ENCODE assay signal across 21 mouse cellular contexts in the genomic region with DNA sequence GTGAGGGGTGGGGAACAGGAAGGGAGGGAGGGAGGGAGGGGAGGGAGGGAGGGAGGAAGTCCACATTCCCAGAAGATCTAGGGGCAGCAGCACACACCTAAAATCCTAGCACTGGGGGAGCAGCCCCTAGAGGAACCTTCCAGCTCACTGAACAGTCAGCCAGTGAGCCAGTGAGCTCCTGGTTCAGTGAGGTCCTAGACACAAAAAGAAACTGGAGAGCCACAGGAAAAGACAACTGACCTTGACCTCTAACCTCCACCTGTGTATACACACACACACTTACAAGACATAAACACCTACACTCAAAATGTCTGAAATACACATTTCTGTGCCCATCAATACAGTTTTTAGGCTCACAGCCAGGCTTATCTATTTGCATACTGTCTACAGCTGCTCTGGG.
"Had no signal": no experiment of that assay in that cellular context is flagged by ENCODE, and none has a peak within 500 bp of the region (broad histone marks: within the 10 kb centered on the region; RNA-seq: fewer than 3 reads in every experiment).

No protein-coding gene starts in this region.

- H3K4me1 ChIP-seq: kidney, embryonic 15.5 days; limb, embryonic 10.5 days; limb, embryonic 13.5 days; liver, embryonic 13.5 days; megakaryocyte, embryonic 14.5 days; midbrain, embryonic 10.5 days; midbrain, embryonic 13.5 days; neural tube, embryonic 15.5 days; stomach, embryonic 15.5 days had no signal

- H3K9ac ChIP-seq: kidney, embryonic 15.5 days; limb, embryonic 13.5 days; liver, embryonic 13.5 days; lung, embryonic 14.5 days; midbrain, embryonic 13.5 days; neural tube, embryonic 15.5 days; stomach, embryonic 15.5 days had no signal

- H3K36me3 ChIP-seq: kidney, embryonic 15.5 days; limb, embryonic 10.5 days; limb, embryonic 13.5 days; liver, embryonic 13.5 days; midbrain, embryonic 10.5 days; midbrain, embryonic 13.5 days; neural tube, embryonic 15.5 days; stomach, embryonic 15.5 days had no signal

- H3K9me3 ChIP-seq: kidney, embryonic 15.5 days; limb, embryonic 10.5 days; limb, embryonic 13.5 days; liver, embryonic 13.5 days; megakaryocyte, embryonic 14.5 days; midbrain, embryonic 10.5 days; midbrain, embryonic 13.5 days; neural tube, embryonic 15.5 days; stomach, embryonic 15.5 days had no signal

- ATAC-seq: lung, postnatal 0 days; midbrain, embryonic 13.5 days; midbrain, embryonic 16.5 days had no signal

- H3K27me3 ChIP-seq: kidney, embryonic 15.5 days; limb, embryonic 13.5 days; liver, embryonic 13.5 days; megakaryocyte, embryonic 14.5 days; midbrain, embryonic 13.5 days; neural tube, embryonic 15.5 days; stomach, embryonic 15.5 days had no signal

- H3K4me2 ChIP-seq: kidney, embryonic 15.5 days; limb, embryonic 13.5 days; liver, embryonic 13.5 days; lung, embryonic 14.5 days; midbrain, embryonic 13.5 days; neural tube, embryonic 15.5 days; stomach, embryonic 15.5 days had no signal

- DNase-seq: kidney, adult 8-10 months; kidney, postnatal 10 days; kidney, postnatal 36 days; liver; liver, embryonic 13.5 days; right cerebral cortex, postnatal 25 days; spleen, adult 18-20 months; thymus, postnatal 25 days had no signal

- H3K27ac ChIP-seq: kidney, embryonic 15.5 days; limb, embryonic 10.5 days; limb, embryonic 13.5 days; liver, embryonic 13.5 days; macrophage; midbrain, embryonic 10.5 days; midbrain, embryonic 13.5 days; neural tube, embryonic 15.5 days; stomach, embryonic 15.5 days had no signal

- H3K4me3 ChIP-seq: kidney, embryonic 15.5 days; limb, embryonic 10.5 days; limb, embryonic 13.5 days; liver, embryonic 13.5 days; megakaryocyte, embryonic 14.5 days; midbrain, embryonic 10.5 days; midbrain, embryonic 13.5 days; myocyte; neural tube, embryonic 15.5 days; stomach, embryonic 15.5 days had no signal
